Mouse (Mus musculus) CH12.LX (cell line): ENCODE measurements around the gene Hist2h4. TPM values are rescaled to one million over a fixed set of nuclear protein-coding genes. Genes with fewer than 3 reads are reported as not detected.

ENCODE experiments used
- DNase-seq: peaks from one replicate; pipeline ENCODE4 v3.0.0-alpha.2; 2013; ENCODE audit errors: extremely low read depth
- H3K27ac ChIP-seq: 2 replicates; pipeline ENCODE4 v1.5.1; 2012; ENCODE audit warnings: low read depth, mild to moderate bottlenecking, control low read depth, moderate library complexity; ENCODE audit not compliant: insufficient read depth
- H3K27me3 ChIP-seq: replicated peaks from 2 replicates; pipeline ENCODE3; 2012; ENCODE audit warnings: inconsistent platforms
- H3K36me3 ChIP-seq, 2 experiments: replicated peaks in 1 of 2; 2 replicates each; pipeline versions ENCODE3 to v1.6.1; 2012; ENCODE audit warnings: inconsistent platforms in 1 of 2, low read length in 1 of 2, mild to moderate bottlenecking in 1 of 2, mixed read lengths in 1 of 2, moderate library complexity in 1 of 2; ENCODE audit not compliant: control insufficient read depth in 1 of 2, insufficient read depth in 1 of 2
- H3K4me1 ChIP-seq, 2 experiments: 2 replicates each; pipeline ENCODE4 v1.6.1; 2012; ENCODE audit warnings: inconsistent platforms in 1 of 2, moderate library complexity in 1 of 2; ENCODE audit not compliant: insufficient read depth in 2 of 2, control insufficient read depth in 1 of 2
- H3K4me2 ChIP-seq: 2 replicates; pipeline ENCODE4 v1.6.1; 2012; ENCODE audit warnings: low read depth, mild to moderate bottlenecking, control low read depth; ENCODE audit not compliant: poor library complexity, insufficient read depth, severe bottlenecking
- H3K4me3 ChIP-seq, 3 experiments: fragments of 150-350 bp in 1 of 3; sonication (generic) in 1 of 3; replicated peaks in 1 of 3; 2 replicates each; pipeline versions ENCODE3 to v1.5.1; 2011 to 2012; ENCODE audit warnings: low read depth in 2 of 3, low read length in 2 of 3, mild to moderate bottlenecking in 2 of 3, moderate library complexity in 2 of 3, control low read depth in 1 of 3, improper control_type of control experiment in 1 of 3, inconsistent platforms in 1 of 3, mixed read lengths in 1 of 3; ENCODE audit not compliant: poor library complexity in 1 of 3
- H3K79me2 ChIP-seq: replicated peaks from 2 replicates; pipeline ENCODE4 v1.6.1; 2012; ENCODE audit warnings: mild to moderate bottlenecking, moderate library complexity; ENCODE audit not compliant: control insufficient read depth, poor library complexity, insufficient read depth, severe bottlenecking; ENCODE audit errors: extremely low read depth
- H3K9ac ChIP-seq: 2 replicates; pipeline ENCODE4 v1.6.1; 2012; ENCODE audit warnings: low read depth, mild to moderate bottlenecking, control low read depth, moderate library complexity; ENCODE audit not compliant: insufficient read depth
- H3K9me3 ChIP-seq: replicated peaks from 2 replicates; pipeline ENCODE3; 2012; ENCODE audit warnings: low read length, inconsistent platforms, mixed read lengths
- BHLHE40 ChIP-seq: IDR thresholded peaks from 2 replicates; pipeline ENCODE4 v1.6.1; 2011; ENCODE audit warnings: mild to moderate bottlenecking, low read depth, low read length, improper control_type of control experiment
- CHD1 ChIP-seq: IDR thresholded peaks from 2 replicates; pipeline ENCODE4 v1.6.1; 2012; ENCODE audit warnings: low read depth, low read length, improper control_type of control experiment, inconsistent platforms
- CHD2 ChIP-seq: IDR thresholded peaks from 2 replicates; pipeline ENCODE4 v1.6.1; 2011; ENCODE audit warnings: low read length, improper control_type of control experiment
- CTCF ChIP-seq, 2 experiments: IDR thresholded peaks in 1 of 2; conservative IDR thresholded peaks in 1 of 2; 2 replicates each; pipeline ENCODE4 v1.5.1; 2011 to 2012; ENCODE audit warnings: low read depth in 2 of 2, low read length in 2 of 2, improper control_type of control experiment in 1 of 2, inconsistent platforms in 1 of 2, mild to moderate bottlenecking in 1 of 2, moderate library complexity in 1 of 2
- ELF1 ChIP-seq: IDR thresholded peaks from 2 replicates; pipeline ENCODE4 v1.6.1; 2014; ENCODE audit warnings: low read depth, mild to moderate bottlenecking, inconsistent platforms, low read length, improper control_type of control experiment
- EP300 ChIP-seq: IDR thresholded peaks from 2 replicates; pipeline ENCODE4 v1.6.1; 2011; ENCODE audit warnings: low read length, improper control_type of control experiment
- IRF4 ChIP-seq: IDR thresholded peaks from 2 replicates; pipeline ENCODE4 v1.6.1; 2014; ENCODE audit warnings: low read depth, mild to moderate bottlenecking, inconsistent platforms, low read length, improper control_type of control experiment
- KAT2A ChIP-seq: IDR thresholded peaks from 2 replicates; pipeline ENCODE4 v1.6.1; 2012; ENCODE audit warnings: low read length, improper control_type of control experiment, inconsistent platforms; ENCODE audit not compliant: insufficient replicate concordance
- MEF2A ChIP-seq: IDR thresholded peaks from 2 replicates; pipeline ENCODE4 v1.6.1; 2014; ENCODE audit warnings: low read depth, mild to moderate bottlenecking, inconsistent platforms, low read length, improper control_type of control experiment, borderline replicate concordance
- NRF1 ChIP-seq: IDR thresholded peaks from 2 replicates; pipeline ENCODE4 v1.6.1; 2014; ENCODE audit warnings: low read depth, mild to moderate bottlenecking, inconsistent platforms, low read length, improper control_type of control experiment, moderate library complexity
- POLR2AphosphoS2 ChIP-seq: IDR thresholded peaks from 2 replicates; pipeline ENCODE4 v1.6.1; 2011; ENCODE audit warnings: low read depth, low read length, improper control_type of control experiment
- TBP ChIP-seq: conservative IDR thresholded peaks from 2 replicates; pipeline ENCODE4 v1.6.1; 2011; ENCODE audit warnings: low read depth, low read length, improper control_type of control experiment
- UBTF ChIP-seq: IDR thresholded peaks from 2 replicates; pipeline ENCODE4 v1.6.1; 2012; ENCODE audit warnings: low read depth, mild to moderate bottlenecking, inconsistent platforms, low read length, improper control_type of control experiment, moderate library complexity
- USF1 ChIP-seq: IDR thresholded peaks from 2 replicates; pipeline ENCODE4 v1.6.1; 2014; ENCODE audit warnings: low read depth, mild to moderate bottlenecking, inconsistent platforms, low read length, improper control_type of control experiment
- ZKSCAN1 ChIP-seq: IDR thresholded peaks from 2 replicates; pipeline ENCODE4 v1.6.1; 2012; ENCODE audit warnings: low read depth, inconsistent platforms, low read length, improper control_type of control experiment, borderline replicate concordance
- ZMIZ1 ChIP-seq: IDR thresholded peaks from 2 replicates; pipeline ENCODE4 v1.6.1; 2012; ENCODE audit warnings: low read depth, mild to moderate bottlenecking, inconsistent platforms, low read length, improper control_type of control experiment
- ZNF384 ChIP-seq: IDR thresholded peaks from 2 replicates; pipeline ENCODE4 v1.6.1; 2012; ENCODE audit warnings: low read depth, low read length, improper control_type of control experiment, inconsistent platforms
- dilution Hi-C: fragments of 300-500 bp; cut with MboI; formaldehyde crosslinking; loops from 2 replicates; pipeline ENCODE4 v1.14.3; 2020; ENCODE audit warnings: low sequenced_read_pairs; ENCODE audit not compliant: extremely low pct_unique_long_range_greater_than_20kb, extremely low pct_ligation_motif_present
- in situ Hi-C: fragments of 300-500 bp; cut with MboI; formaldehyde crosslinking; loops from 3 replicates; pipeline ENCODE4 v1.14.3; 2019; ENCODE audit warnings: low sequenced_read_pairs, low pct_ligation_motif_present, low pct_unique_long_range_greater_than_20kb, mixed read lengths
- polyA plus RNA-seq: library from polyadenylated mRNA; unstranded; fragments of >175 nt; gene quantifications from 2 replicates; pipeline ENCODE4 v1.2.1, GENCODE M21; 2012; ENCODE audit warnings: low read depth; ENCODE audit not compliant: insufficient read length
- total RNA-seq, 2 experiments: library from RNA; depleted of rRNA; stranded (reverse); fragments of 300-350 nt in 1 of 2; fragments of >200 nt in 1 of 2; gene quantifications; 2 replicates each; pipeline ENCODE4 v1.2.3; 2012 to 2014

Hist2h4 gene
- total and polyA plus RNA-seq, 3 experiments, result 0.91 to 116 (median 2.5) TPM

GRCm38 (mm10) chr3:96260220-96260619 is 2.9 kb downstream of the Hist2h4 start:
- dilution Hi-C loops (no loop called here), in situ Hi-C loops (no loop called here)

GRCm38 (mm10) chr3:96257190-96257589 is 5.9 kb downstream of the Hist2h4 start:
- no peaks in the 10 kb centered on the region for H3K79me2 ChIP-seq
- TF ChIP-seq EP300, result peak; percentile 53; the same call in 1 of the 2 replicates
- peak; percentile 35; the same call in 1 of the 2 replicates for TF ChIP-seq ZNF384
- TF ChIP-seq ZKSCAN1, result no peak
- 0 out of 2 replicates have a peak, but pooled peaks have one; percentile 13 for TF ChIP-seq BHLHE40
- 0 out of 2 replicates have a peak, but pooled peaks have one; percentile 24 for TF ChIP-seq IRF4
- TF ChIP-seq MEF2A, result 0 out of 2 replicates have a peak, but pooled peaks have one; percentile 18
- no peak for TF ChIP-seq USF1
- TF ChIP-seq CHD2, result no peak
- no peak for TF ChIP-seq ZMIZ1
- no peak for TF ChIP-seq TBP
- TF ChIP-seq, all 38 proteins: peak for 5
- H3K36me3 ChIP-seq, result no peaks in the 10 kb centered on the region
- H3K4me2 ChIP-seq, result no peak overlapping the region
- no peak overlapping the region for H3K27ac ChIP-seq
- no peaks in the 10 kb centered on the region for H3K27me3 ChIP-seq
- peaks cover 8 to 38% of the 10 kb centered on the region in 2 experiments for H3K4me1 ChIP-seq
- no peak for DNase-seq
- no peaks in the 10 kb centered on the region for H3K9me3 ChIP-seq
- no peak overlapping the region for H3K4me3 ChIP-seq
- in situ Hi-C loops, result no loop called here
- no peak overlapping the region for H3K9ac ChIP-seq
- dilution Hi-C loops, result no loop called here

More at GRCm38 (mm10) chr3:96260220-96260619, 2.9 kb downstream of the Hist2h4 start:
- Histone ChIP-seq H3K36me3 (no peaks in the 10 kb centered on the region), H3K4me3 (no peak overlapping the region), H3K79me2 (0 out of 2 replicates have a peak, but pooled peaks cover 6% of the 10 kb centered on the region), H3K4me2 (no peak overlapping the region), H3K4me1 (peaks cover 7 to 36% of the 10 kb centered on the region in 2 experiments), H3K9ac (no peak overlapping the region), H3K9me3 (no peaks in the 10 kb centered on the region), H3K27ac (no peak overlapping the region), H3K27me3 (no peaks in the 10 kb centered on the region)
- no peak for DNase-seq
- TF ChIP-seq CHD2, result no peak
- TF ChIP-seq ELF1, result no peak
- no peak for TF ChIP-seq UBTF
- TF ChIP-seq CHD1, result no peak
- no peak for TF ChIP-seq EP300
- TF ChIP-seq CTCF (conservative IDR thresholded peaks at IDR 0.05 in 1 of 2, IDR thresholded peaks at IDR 0.05 in 1 of 2; ENCODE audit: low read depth in 2 of 2, low read length in 2 of 2), result no peak
- TF ChIP-seq POLR2AphosphoS2, result no peak
- TF ChIP-seq KAT2A, result no peak
- TF ChIP-seq NRF1, result no peak
- no peak for TF ChIP-seq BHLHE40
